Mouse (Mus musculus): Measurements from ENCODE around the gene Usp44. TPM values are rescaled to one million over a fixed set of nuclear protein-coding genes. Genes with fewer than 3 reads are reported as not detected.

The Usp44 gene
- polyA plus RNA-seq, 1 experiment from 2014 or later = 1.9 TPM

GRCm38 (mm10) chr10:93868401-93868800 lies 37.0 kb downstream of the Usp44 start:
- no peaks in the 10 kb centered on the region for H3K27me3 ChIP-seq
- ATAC-seq = no peak
- H3K27ac ChIP-seq = no peak overlapping the region
- H3K4me3 ChIP-seq (replicated peaks) = no peak overlapping the region
- no peak overlapping the region for H3K9ac ChIP-seq (replicated peaks)
- H3K36me3 ChIP-seq = peaks cover 76% of the 10 kb centered on the region
- H3K4me1 ChIP-seq (replicated peaks) = no peaks in the 10 kb centered on the region
- no peaks in the 10 kb centered on the region for H3K9me3 ChIP-seq
- WGBS = 95% methylated on average over 7 of the region's 7 CpGs
- H3K4me2 ChIP-seq (replicated peaks) = no peak overlapping the region

GRCm38 (mm10) chr10:93868886-93869285 lies 37.5 kb downstream of the Usp44 start:
- no peaks in the 10 kb centered on the region for H3K9me3 ChIP-seq
- no peaks in the 10 kb centered on the region for H3K4me1 ChIP-seq (replicated peaks)
- WGBS = 95% methylated on average over 4 of the region's 4 CpGs
- no peak overlapping the region for H3K27ac ChIP-seq
- H3K4me3 ChIP-seq (replicated peaks) = no peak overlapping the region
- peaks cover 79% of the 10 kb centered on the region for H3K36me3 ChIP-seq
- no peak for ATAC-seq
- no peak overlapping the region for H3K4me2 ChIP-seq (replicated peaks)
- H3K9ac ChIP-seq (replicated peaks) = no peak overlapping the region
- no peaks in the 10 kb centered on the region for H3K27me3 ChIP-seq

DNA sequence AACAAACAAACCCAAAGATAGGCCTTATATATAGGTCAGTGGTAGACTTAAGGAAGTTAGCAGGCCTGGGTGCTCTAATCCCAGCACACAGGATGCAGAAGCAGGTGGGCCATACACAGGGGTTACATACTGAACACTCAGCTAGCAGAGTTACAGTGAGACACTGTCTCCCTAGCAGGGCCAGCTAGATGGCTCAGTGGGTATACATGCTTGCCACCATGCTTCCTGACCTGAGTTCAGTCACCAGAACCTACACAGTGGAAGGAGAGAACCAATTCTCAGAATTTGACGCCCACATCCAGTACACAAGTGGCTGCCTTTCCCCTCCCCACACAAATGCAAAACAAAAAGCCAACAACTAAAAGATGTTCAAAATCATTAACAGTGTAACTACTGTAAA lies 45.4 kb downstream of the Usp44 start:
- ATAC-seq = no peak
- Histone ChIP-seq H3K4me1 (replicated peaks) (no peaks in the 10 kb centered on the region), H3K27me3 (no peaks in the 10 kb centered on the region), H3K9me3 (no peaks in the 10 kb centered on the region), H3K4me3 (replicated peaks) (no peak overlapping the region), H3K4me2 (replicated peaks) (no peak overlapping the region), H3K36me3 (peaks cover 58% of the 10 kb centered on the region), H3K9ac (replicated peaks) (no peak overlapping the region), H3K27ac (no peak overlapping the region)
- WGBS = 88% methylated on average over 1 of the region's 1 CpGs

DNA sequence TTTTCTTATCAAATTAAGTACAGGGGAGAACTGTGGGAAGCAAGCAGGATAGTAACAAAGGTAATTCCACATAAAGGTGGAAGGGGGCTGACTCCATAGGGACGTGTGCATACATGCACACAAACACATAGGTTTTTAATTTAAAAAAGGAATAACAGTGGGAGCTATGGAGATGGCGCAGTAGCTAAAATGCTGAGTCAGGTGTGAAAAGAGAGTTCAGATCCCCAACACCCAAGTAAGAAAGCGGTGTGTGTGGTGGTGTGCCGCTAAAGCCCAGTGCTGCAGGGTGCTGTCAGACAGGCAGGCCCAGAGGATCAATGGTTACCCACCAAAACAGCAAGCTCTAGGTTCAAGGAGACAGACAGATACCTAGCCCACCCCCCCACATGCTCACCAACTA lies 47.4 kb downstream of the Usp44 start:
- Histone ChIP-seq H3K9ac (replicated peaks) (no peak overlapping the region), H3K36me3 (peaks cover 52% of the 10 kb centered on the region), H3K9me3 (no peaks in the 10 kb centered on the region), H3K4me2 (replicated peaks) (no peak overlapping the region), H3K27me3 (no peaks in the 10 kb centered on the region), H3K27ac (no peak overlapping the region), H3K4me3 (replicated peaks) (no peak overlapping the region), H3K4me1 (replicated peaks) (no peaks in the 10 kb centered on the region)
- WGBS = 96% methylated on average over 4 of the region's 4 CpGs
- no peak for ATAC-seq

DNA sequence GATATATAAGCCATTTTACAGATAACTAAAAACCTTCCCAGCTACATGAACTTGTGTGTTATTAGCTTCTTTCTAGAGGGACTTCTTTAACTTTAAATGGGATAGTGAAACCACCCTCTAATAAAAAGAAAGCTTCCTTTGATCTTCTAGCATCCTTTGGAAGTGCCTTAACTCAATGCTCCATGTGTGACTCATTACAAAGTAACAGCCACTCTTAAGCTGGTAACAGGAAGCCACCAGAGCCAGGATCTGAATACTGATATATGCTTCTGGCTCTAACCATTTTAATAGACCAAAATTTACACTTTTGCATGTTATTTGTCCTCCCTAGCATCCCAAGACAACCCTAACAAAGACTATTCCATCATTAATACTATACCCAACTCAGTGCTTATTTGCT lies 50.6 kb downstream of the Usp44 start:
- no peak for ATAC-seq
- Histone ChIP-seq H3K9me3 (no peaks in the 10 kb centered on the region), H3K27me3 (no peaks in the 10 kb centered on the region), H3K27ac (no peak overlapping the region), H3K9ac (replicated peaks) (no peak overlapping the region), H3K4me1 (replicated peaks) (no peaks in the 10 kb centered on the region; the same call in 1 of the 2 replicates), H3K4me3 (replicated peaks) (no peak overlapping the region), H3K4me2 (replicated peaks) (no peak overlapping the region), H3K36me3 (peaks cover 65% of the 10 kb centered on the region)

- no peaks in the 10 kb centered on the region for H3K9me3 ChIP-seq
- no peak overlapping the region for H3K27ac ChIP-seq
- no peak overlapping the region for H3K4me3 ChIP-seq (replicated peaks)
- no peaks in the 10 kb centered on the region for H3K27me3 ChIP-seq
- peaks cover 64% of the 10 kb centered on the region for H3K36me3 ChIP-seq
- H3K4me2 ChIP-seq (replicated peaks) = no peak overlapping the region
- no peak for ATAC-seq
- peaks cover 4% of the 10 kb centered on the region for H3K4me1 ChIP-seq (replicated peaks)
- WGBS = 88% methylated on average over 8 of the region's 8 CpGs
- no peak overlapping the region for H3K9ac ChIP-seq (replicated peaks)
These were observed 51.5 kb downstream of the Usp44 start for GRCm38 (mm10) chr10:93882738-93883364.

GRCm38 (mm10) chr10:93885839-93886477 lies 54.6 kb downstream of the Usp44 start:
- Histone ChIP-seq H3K27ac (no peak overlapping the region), H3K4me1 (replicated peaks) (peaks cover 20% of the 10 kb centered on the region), H3K9ac (replicated peaks) (no peak overlapping the region), H3K27me3 (no peaks in the 10 kb centered on the region), H3K9me3 (no peaks in the 10 kb centered on the region), H3K4me3 (replicated peaks) (no peak overlapping the region), H3K4me2 (replicated peaks) (no peak overlapping the region), H3K36me3 (peaks cover 42% of the 10 kb centered on the region)
- WGBS = 95% methylated on average over 14 of the region's 14 CpGs
- ATAC-seq = no peak

DNA sequence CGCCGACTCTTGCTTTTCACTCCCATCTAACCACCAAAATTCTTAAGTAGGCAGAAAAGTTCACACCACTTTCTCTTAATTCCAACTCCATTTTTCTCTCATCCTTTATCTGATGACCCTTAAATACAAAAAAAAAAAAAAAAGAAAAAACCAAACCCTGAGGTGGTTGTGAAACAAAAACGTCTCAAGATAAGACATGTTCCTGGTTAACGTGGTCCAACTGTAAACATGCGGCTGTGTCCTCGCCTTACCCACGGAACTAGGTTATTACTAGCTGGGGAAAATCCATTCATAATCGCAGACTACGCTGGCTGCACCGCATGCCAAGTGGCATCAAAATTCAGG lies 57.2 kb downstream of the Usp44 start:
- peak overlapping the region; percentile 96 for H3K9ac ChIP-seq (replicated peaks)
- no peaks in the 10 kb centered on the region for H3K27me3 ChIP-seq
- H3K9me3 ChIP-seq = no peaks in the 10 kb centered on the region
- H3K4me1 ChIP-seq (replicated peaks) = peaks cover 20% of the 10 kb centered on the region
- 19% methylated on average over 10 of the region's 10 CpGs for WGBS
- H3K27ac ChIP-seq = peak overlapping the region; percentile 92
- no peak for ATAC-seq
- H3K36me3 ChIP-seq = peaks cover 32% of the 10 kb centered on the region
- peak overlapping the region; percentile 90 for H3K4me2 ChIP-seq (replicated peaks)
- H3K4me3 ChIP-seq (replicated peaks) = peak overlapping the region; percentile 97

DNA sequence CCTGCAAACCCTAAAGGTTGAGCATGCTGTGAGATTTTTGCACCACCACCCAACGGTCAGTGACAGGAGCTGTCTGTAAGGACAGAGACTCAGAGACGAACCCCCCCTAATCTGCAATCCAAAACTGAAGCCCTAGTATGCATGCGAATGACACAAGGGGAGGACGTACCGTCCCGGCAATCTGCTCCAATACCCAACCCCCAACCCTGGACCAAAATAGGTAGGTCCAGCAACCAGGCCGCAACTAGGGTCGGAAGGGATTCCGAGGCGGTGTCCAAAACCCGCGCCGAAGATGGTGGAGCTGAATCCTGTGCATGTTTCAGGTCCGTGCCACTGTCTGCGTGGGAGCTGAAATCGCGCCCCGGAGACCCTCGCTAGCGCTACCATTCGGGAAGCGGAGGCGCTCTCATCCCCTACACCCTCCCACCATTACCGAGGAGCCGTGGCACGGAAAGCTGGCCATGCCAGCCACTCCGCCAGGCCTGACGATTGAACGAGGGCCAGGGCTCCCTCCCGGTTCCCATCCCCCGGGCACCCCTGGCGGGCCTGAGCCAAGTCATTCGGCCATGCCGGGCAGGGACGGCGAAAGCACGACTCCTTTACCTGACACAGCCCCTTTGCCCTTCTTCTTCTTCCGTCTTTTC lies 57.7 kb downstream of the Usp44 start:
- Histone ChIP-seq H3K4me3 (replicated peaks) (peak overlapping the region; percentile 97), H3K4me2 (replicated peaks) (peak overlapping the region; percentile 90), H3K9me3 (no peaks in the 10 kb centered on the region), H3K27ac (peak overlapping the region; percentile 92), H3K36me3 (peaks cover 27% of the 10 kb centered on the region), H3K4me1 (replicated peaks) (peaks cover 20% of the 10 kb centered on the region), H3K9ac (replicated peaks) (peak overlapping the region; percentile 96), H3K27me3 (no peaks in the 10 kb centered on the region)
- under 1% methylated on average over 38 of the region's 38 CpGs for WGBS
- peak; percentile 77 for ATAC-seq

GRCm38 (mm10) chr10:93889579-93889950 lies 58.2 kb downstream of the Usp44 start:
- ATAC-seq = peak; percentile 99
- peak overlapping the region; percentile 97 for H3K4me3 ChIP-seq (replicated peaks)
- peak overlapping the region; percentile 90 for H3K4me2 ChIP-seq (replicated peaks)
- 0% methylated on average over 22 of the region's 30 CpGs for WGBS
- H3K9ac ChIP-seq (replicated peaks) = peak overlapping the region; percentile 96
- H3K27me3 ChIP-seq = no peaks in the 10 kb centered on the region
- H3K9me3 ChIP-seq = no peaks in the 10 kb centered on the region
- H3K4me1 ChIP-seq (replicated peaks) = peaks cover 20% of the 10 kb centered on the region
- H3K27ac ChIP-seq = peak overlapping the region; percentile 92
- H3K36me3 ChIP-seq = peaks cover 22% of the 10 kb centered on the region

DNA sequence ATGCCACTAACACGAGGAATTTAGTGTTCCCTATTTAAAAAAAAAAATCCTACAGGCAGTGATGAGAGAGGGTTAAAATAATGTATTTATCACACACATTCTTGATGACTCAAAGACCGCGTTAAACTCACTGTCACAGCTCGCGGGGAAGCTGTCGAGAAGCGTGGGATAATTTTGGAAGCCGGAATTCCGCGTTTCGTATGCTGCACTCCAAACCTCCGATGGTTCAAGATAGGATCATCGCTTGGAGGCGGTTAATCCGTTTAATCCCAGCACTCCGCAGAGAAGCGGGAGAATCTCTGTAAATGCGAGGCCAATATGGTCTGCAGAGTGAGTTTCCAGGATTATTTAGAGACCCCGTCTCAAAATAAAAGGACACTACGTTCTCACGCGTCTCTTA lies 58.6 kb downstream of the Usp44 start:
- H3K4me2 ChIP-seq (replicated peaks) = peak overlapping the region; percentile 90
- H3K9ac ChIP-seq (replicated peaks) = peak overlapping the region; percentile 96
- peaks cover 18% of the 10 kb centered on the region for H3K36me3 ChIP-seq
- H3K4me3 ChIP-seq (replicated peaks) = peak overlapping the region; percentile 97
- peaks cover 20% of the 10 kb centered on the region for H3K4me1 ChIP-seq (replicated peaks)
- H3K27me3 ChIP-seq = no peaks in the 10 kb centered on the region
- H3K9me3 ChIP-seq = no peaks in the 10 kb centered on the region
- no peak; the same call in 1 of the 2 replicates for ATAC-seq
- WGBS = under 1% methylated on average over 22 of the region's 22 CpGs
- H3K27ac ChIP-seq = peak overlapping the region; percentile 92

GRCm38 (mm10) chr10:93890565-93890964 lies 59.2 kb downstream of the Usp44 start:
- 60% methylated on average over 4 of the region's 4 CpGs for WGBS
- Histone ChIP-seq H3K4me1 (replicated peaks) (peaks cover 20% of the 10 kb centered on the region), H3K9ac (replicated peaks) (peak overlapping the region; percentile 96; the same call in 1 of the 2 replicates), H3K27ac (no peak overlapping the region), H3K27me3 (no peaks in the 10 kb centered on the region), H3K4me2 (replicated peaks) (peak overlapping the region; percentile 90), H3K4me3 (replicated peaks) (peak overlapping the region; percentile 97), H3K9me3 (no peaks in the 10 kb centered on the region), H3K36me3 (peaks cover 13% of the 10 kb centered on the region)
- no peak for ATAC-seq
